Mouse (Mus musculus) midbrain, embryonic 15.5 days (tissue): ENCODE measurements around the gene Tfpi. TPM values are rescaled to one million over a fixed set of nuclear protein-coding genes. Genes with fewer than 3 reads are reported as not detected.
"Not testable (repeated sequence)": the region's sequence is repeated elsewhere in the genome, so short reads cannot be mapped to it uniquely, and the experiment has no call there.

Experiments used
- ATAC-seq: fragments of 200-750 bp; cut with Nextera tagmentation; replicated peaks from 2 replicates; pipeline ENCODE4 v1.8.0; 2017; ENCODE audit warnings: moderate TSS enrichment
- H3K27ac ChIP-seq: fragments of 300-500 bp; sonication (generic); 2 replicates; pipeline ENCODE4 v1.5.1; 2015; ENCODE audit warnings: mild to moderate bottlenecking, inconsistent platforms
- H3K27me3 ChIP-seq: fragments of 300-500 bp; sonication (generic); replicated peaks from 2 replicates; pipeline ENCODE4 v1.6.1; 2015; ENCODE audit warnings: inconsistent platforms
- H3K36me3 ChIP-seq: fragments of 300-500 bp; sonication (generic); replicated peaks from 2 replicates; pipeline ENCODE4 v1.6.1; 2015; ENCODE audit warnings: inconsistent platforms
- H3K4me1 ChIP-seq: fragments of 300-500 bp; sonication (generic); 2 replicates; pipeline ENCODE4 v1.6.1; 2015; ENCODE audit warnings: inconsistent platforms
- H3K4me2 ChIP-seq: fragments of 300-500 bp; sonication (generic); 2 replicates; pipeline ENCODE4 v1.6.1; 2015; ENCODE audit warnings: inconsistent platforms, mild to moderate bottlenecking, moderate library complexity
- H3K4me3 ChIP-seq: fragments of 300-500 bp; sonication (generic); 2 replicates; pipeline ENCODE4 v1.5.1; 2015; ENCODE audit warnings: mild to moderate bottlenecking, inconsistent platforms
- H3K9ac ChIP-seq: fragments of 300-500 bp; sonication (generic); 2 replicates; pipeline ENCODE4 v1.6.1; 2015; ENCODE audit warnings: mild to moderate bottlenecking, inconsistent platforms
- H3K9me3 ChIP-seq: fragments of 300-500 bp; sonication (generic); 2 replicates; pipeline ENCODE4 v1.6.1; 2016; ENCODE audit warnings: inconsistent platforms
- WGBS: fragments of 180-500 bp; shearing (Covaris S2); methylation state at CpG from one replicate; pipeline ENCODE4 v1.1.7; 2015; ENCODE audit warnings: mixed read lengths; 5-methylcytosine and 5-hydroxymethylcytosine counted together
- polyA plus RNA-seq: library from polyadenylated mRNA; unstranded; fragments of >200 nt; fragmentation: Nextera tagmentation; extraction: Ambion mirVana; gene quantifications from 2 replicates; pipeline ENCODE4 v1.2.1, GENCODE M21; 2015

Gene Tfpi
- polyA plus RNA-seq, 1 experiment from 2014 or later = 17.3 TPM

- WGBS = 72% methylated on average over 4 of the region's 4 CpGs
- no peak for ATAC-seq
These were observed 60.1 kb downstream of the Tfpi start for GRCm38 (mm10) chr2:84416501-84416900.

GRCm38 (mm10) chr2:84409796-84410592 is 66.6 kb downstream of the Tfpi start:
- no peak overlapping the region for H3K27ac ChIP-seq
- H3K36me3 ChIP-seq = no peaks in the 10 kb centered on the region
- no peak overlapping the region for H3K4me2 ChIP-seq
- no peaks in the 10 kb centered on the region for H3K27me3 ChIP-seq
- no peak overlapping the region for H3K4me3 ChIP-seq
- H3K9ac ChIP-seq = no peak overlapping the region
- ATAC-seq = no peak
- no peaks in the 10 kb centered on the region for H3K4me1 ChIP-seq
- no peaks in the 10 kb centered on the region for H3K9me3 ChIP-seq

More at GRCm38 (mm10) chr2:84416501-84416900, 60.1 kb downstream of the Tfpi start:
- Histone ChIP-seq H3K4me3 (no peak overlapping the region), H3K9me3 (no peaks in the 10 kb centered on the region), H3K9ac (no peak overlapping the region), H3K27ac (no peak overlapping the region), H3K36me3 (no peaks in the 10 kb centered on the region), H3K4me1 (no peaks in the 10 kb centered on the region), H3K4me2 (no peak overlapping the region), H3K27me3 (no peaks in the 10 kb centered on the region)

GRCm38 (mm10) chr2:84404834-84405233 is 71.7 kb downstream of the Tfpi start:
- Histone ChIP-seq H3K9me3 (no peaks in the 10 kb centered on the region), H3K27me3 (no peaks in the 10 kb centered on the region), H3K4me1 (no peaks in the 10 kb centered on the region), H3K4me2 (no peak overlapping the region), H3K4me3 (no peak overlapping the region), H3K27ac (no peak overlapping the region), H3K36me3 (no peaks in the 10 kb centered on the region), H3K9ac (no peak overlapping the region)
- WGBS = 82% methylated on average over 3 of the region's 3 CpGs
- ATAC-seq = no peak

GRCm38 (mm10) chr2:84402713-84403112 is 73.9 kb downstream of the Tfpi start:
- no peaks in the 10 kb centered on the region for H3K9me3 ChIP-seq
- H3K36me3 ChIP-seq = no peaks in the 10 kb centered on the region
- H3K4me2 ChIP-seq = no peak overlapping the region
- H3K4me1 ChIP-seq = no peaks in the 10 kb centered on the region
- no peak overlapping the region for H3K27ac ChIP-seq
- H3K27me3 ChIP-seq = no peaks in the 10 kb centered on the region
- ATAC-seq = no peak
- H3K9ac ChIP-seq = no peak overlapping the region
- 89% methylated on average over 3 of the region's 3 CpGs for WGBS
- no peak overlapping the region for H3K4me3 ChIP-seq

GRCm38 (mm10) chr2:84396557-84396956 is 80.0 kb downstream of the Tfpi start:
- no peak for ATAC-seq
- H3K27ac ChIP-seq = no peak overlapping the region
- no peaks in the 10 kb centered on the region for H3K27me3 ChIP-seq
- H3K9ac ChIP-seq = no peak overlapping the region
- no peaks in the 10 kb centered on the region for H3K9me3 ChIP-seq
- no peaks in the 10 kb centered on the region for H3K4me1 ChIP-seq
- WGBS = 74% methylated on average over 4 of the region's 4 CpGs
- H3K36me3 ChIP-seq = no peaks in the 10 kb centered on the region
- H3K4me2 ChIP-seq = no peak overlapping the region
- no peak overlapping the region for H3K4me3 ChIP-seq

GRCm38 (mm10) chr2:84393236-84393635 is 83.3 kb downstream of the Tfpi start:
- no peak overlapping the region for H3K9ac ChIP-seq
- H3K27me3 ChIP-seq = no peaks in the 10 kb centered on the region
- no peak overlapping the region for H3K4me3 ChIP-seq
- no peaks in the 10 kb centered on the region for H3K36me3 ChIP-seq
- H3K4me1 ChIP-seq = no peaks in the 10 kb centered on the region
- H3K27ac ChIP-seq = no peak overlapping the region
- no peaks in the 10 kb centered on the region for H3K9me3 ChIP-seq
- ATAC-seq = no peak
- H3K4me2 ChIP-seq = no peak overlapping the region
- WGBS = 94% methylated on average over 4 of the region's 4 CpGs

- Histone ChIP-seq H3K27me3 (no peaks in the 10 kb centered on the region), H3K9ac (no peak overlapping the region), H3K4me3 (no peak overlapping the region), H3K9me3 (no peaks in the 10 kb centered on the region), H3K27ac (no peak overlapping the region), H3K4me1 (no peaks in the 10 kb centered on the region), H3K36me3 (no peaks in the 10 kb centered on the region), H3K4me2 (no peak overlapping the region)
- no peak for ATAC-seq
These were observed 87.5 kb downstream of the Tfpi start for GRCm38 (mm10) chr2:84389075-84389474.

- not testable (repeated sequence) for H3K9me3 ChIP-seq, H3K4me2 ChIP-seq, H3K27ac ChIP-seq, ATAC-seq, H3K27me3 ChIP-seq, H3K9ac ChIP-seq, H3K4me1 ChIP-seq, H3K36me3 ChIP-seq, H3K4me3 ChIP-seq
- WGBS = 92% methylated on average over 14 of the region's 14 CpGs
These were observed 88.0 kb downstream of the Tfpi start for GRCm38 (mm10) chr2:84388537-84388936.

GRCm38 (mm10) chr2:84388023-84388416 is 88.6 kb downstream of the Tfpi start:
- H3K9ac ChIP-seq = no peak overlapping the region
- H3K4me3 ChIP-seq = no peak overlapping the region
- 73% methylated on average over 7 of the region's 7 CpGs for WGBS
- no peak for ATAC-seq
- no peaks in the 10 kb centered on the region for H3K9me3 ChIP-seq
- H3K27me3 ChIP-seq = no peaks in the 10 kb centered on the region
- no peak overlapping the region for H3K4me2 ChIP-seq
- H3K27ac ChIP-seq = no peak overlapping the region
- no peaks in the 10 kb centered on the region for H3K36me3 ChIP-seq
- no peaks in the 10 kb centered on the region for H3K4me1 ChIP-seq

GRCm38 (mm10) chr2:84387394-84388022 is 89.1 kb downstream of the Tfpi start:
- H3K4me1 ChIP-seq = no peaks in the 10 kb centered on the region
- H3K27me3 ChIP-seq = no peaks in the 10 kb centered on the region
- no peaks in the 10 kb centered on the region for H3K36me3 ChIP-seq
- no peak overlapping the region for H3K27ac ChIP-seq
- peak overlapping the region; percentile 6; the same call in 1 of the 2 replicates for H3K4me3 ChIP-seq
- peak overlapping the region; percentile 34 for H3K4me2 ChIP-seq
- ATAC-seq = no peak
- no peak overlapping the region for H3K9ac ChIP-seq
- 65% methylated on average over 11 of the region's 11 CpGs for WGBS
- no peaks in the 10 kb centered on the region for H3K9me3 ChIP-seq

- Histone ChIP-seq H3K4me2 (peak overlapping the region; percentile 34), H3K4me3 (peak overlapping the region; percentile 6), H3K27me3 (no peaks in the 10 kb centered on the region), H3K27ac (no peak overlapping the region), H3K4me1 (no peaks in the 10 kb centered on the region), H3K9me3 (no peaks in the 10 kb centered on the region), H3K9ac (no peak overlapping the region), H3K36me3 (no peaks in the 10 kb centered on the region)
- 37% methylated on average over 18 of the region's 18 CpGs for WGBS
- ATAC-seq = no peak
These were observed 89.8 kb downstream of the Tfpi start for GRCm38 (mm10) chr2:84386563-84387393.

GRCm38 (mm10) chr2:84384911-84385693 is 91.5 kb downstream of the Tfpi start:
- Histone ChIP-seq H3K4me2 (no peak overlapping the region), H3K27ac (no peak overlapping the region), H3K36me3 (no peaks in the 10 kb centered on the region), H3K9ac (no peak overlapping the region), H3K9me3 (no peaks in the 10 kb centered on the region), H3K27me3 (no peaks in the 10 kb centered on the region), H3K4me1 (no peaks in the 10 kb centered on the region), H3K4me3 (no peak overlapping the region)
- no peak for ATAC-seq
- 71% methylated on average over 6 of the region's 6 CpGs for WGBS
